In the genomic region with DNA sequence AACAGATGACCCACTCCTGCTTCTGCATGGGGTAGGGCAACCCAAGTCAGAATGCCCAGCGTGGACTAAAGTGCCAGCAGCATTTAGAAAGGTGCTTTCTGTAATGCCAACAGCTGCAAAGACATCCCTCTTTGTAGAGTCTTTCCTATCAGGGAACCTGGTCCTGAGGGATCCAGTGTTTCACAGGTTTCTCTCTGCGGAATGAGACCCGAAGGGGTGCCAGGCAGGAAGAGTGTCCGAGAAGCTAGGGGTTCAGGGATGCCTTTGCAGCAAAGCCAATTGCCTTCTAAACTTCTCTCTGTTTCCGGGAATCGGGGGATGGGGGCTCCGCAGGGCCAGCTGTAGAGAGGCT, we compare ENCODE assay signal across 10 mouse cellular contexts. TPM values are rescaled to one million over a fixed set of nuclear protein-coding genes. Genes with fewer than 3 reads are reported as not detected.
DNase-seq lines count a peak whose midpoint lies in the region; ATAC-seq and TF ChIP-seq lines count a peak whose summit lies in the region.
"Had no signal": no experiment of that assay in that cellular context is flagged by ENCODE, and none has a peak within 500 bp of the region (broad histone marks: within the 10 kb centered on the region; RNA-seq: fewer than 3 reads in every experiment).

No protein-coding gene starts in this region.

- no peaks in the 10 kb centered on the region for H3K4me1 ChIP-seq in heart, postnatal 0 days (ENCODE audit: control insufficient read depth, insufficient read depth)
- peaks cover 8% of the 10 kb centered on the region for H3K4me1 ChIP-seq in embryonic facial prominence, embryonic 12.5 days
- H3K4me1 ChIP-seq in hindbrain, embryonic 12.5 days, result peaks cover 11% of the 10 kb centered on the region
- 0 out of 2 replicates have a peak, but pooled peaks cover 3% of the 10 kb centered on the region for H3K4me1 ChIP-seq in midbrain, embryonic 14.5 days (ENCODE audit: control insufficient read depth, insufficient read depth, low read length)

- no peaks in the 10 kb centered on the region for H3K9me3 ChIP-seq in heart, postnatal 0 days (replicated peaks; ENCODE audit: control insufficient read depth, low read length)
- no peaks in the 10 kb centered on the region for H3K9me3 ChIP-seq in embryonic facial prominence, embryonic 12.5 days
- H3K9me3 ChIP-seq in hindbrain, embryonic 12.5 days (replicated peaks), result no peaks in the 10 kb centered on the region
- H3K9me3 ChIP-seq in midbrain, embryonic 14.5 days (ENCODE audit: control insufficient read depth, low read length), result no peaks in the 10 kb centered on the region

- H3K4me2 ChIP-seq in heart, postnatal 0 days (ENCODE audit: low read depth, low read length), result 0 out of 2 replicates have a peak overlapping the region, but pooled peaks have one; percentile 52
- peak overlapping the region; percentile 70 for H3K4me2 ChIP-seq in embryonic facial prominence, embryonic 12.5 days (replicated peaks)
- peak overlapping the region; percentile 86 for H3K4me2 ChIP-seq in hindbrain, embryonic 12.5 days (replicated peaks)
- peak overlapping the region; percentile 76 for H3K4me2 ChIP-seq in midbrain, embryonic 14.5 days (ENCODE audit: low read length)

- DNase-seq in heart, postnatal 0 days (ENCODE audit: low spot score), result no peak
- no peak for DNase-seq in heart, postnatal 25 days (ENCODE audit: low spot score)
- no peak for DNase-seq in midbrain, embryonic 14.5 days
- DNase-seq in adrenal gland, postnatal 4 days (ENCODE audit: low spot score in 2 of 2), result no peak
- no peak for DNase-seq in yolk sac, embryonic 10.5 days (ENCODE audit: low spot score)
- no peak for DNase-seq in thymus, postnatal 14 days

- no peak for ATAC-seq in heart, postnatal 0 days (ENCODE audit: insufficient read depth, low read depth)
- ATAC-seq in embryonic facial prominence, embryonic 12.5 days (ENCODE audit: insufficient number of reproducible peaks, insufficient read depth, low FRiP score, low TSS enrichment), result no peak
- ATAC-seq in hindbrain, embryonic 12.5 days (ENCODE audit: low FRiP score), result no peak
- ATAC-seq in midbrain, embryonic 14.5 days (ENCODE audit: low FRiP score, low TSS enrichment), result no peak

- WGBS in heart, postnatal 0 days, result 10% methylated on average over 7 of the region's 7 CpGs
- 14% methylated on average over 7 of the region's 7 CpGs for WGBS in embryonic facial prominence, embryonic 12.5 days
- WGBS in hindbrain, embryonic 12.5 days, result 17% methylated on average over 7 of the region's 7 CpGs
- 17% methylated on average over 7 of the region's 7 CpGs for WGBS in midbrain, embryonic 14.5 days

- H3K36me3 ChIP-seq in heart, postnatal 0 days (replicated peaks; ENCODE audit: control insufficient read depth, insufficient read depth, low read length), result no peaks in the 10 kb centered on the region
- no peaks in the 10 kb centered on the region for H3K36me3 ChIP-seq in embryonic facial prominence, embryonic 12.5 days
- H3K36me3 ChIP-seq in hindbrain, embryonic 12.5 days, result no peaks in the 10 kb centered on the region
- no peaks in the 10 kb centered on the region for H3K36me3 ChIP-seq in midbrain, embryonic 14.5 days (ENCODE audit: control insufficient read depth, insufficient read depth, low read length)

- no peak overlapping the region for H3K27ac ChIP-seq in heart, postnatal 0 days (ENCODE audit: low read depth)
- no peak overlapping the region for H3K27ac ChIP-seq in embryonic facial prominence, embryonic 12.5 days
- H3K27ac ChIP-seq in hindbrain, embryonic 12.5 days, result no peak overlapping the region
- H3K27ac ChIP-seq in midbrain, embryonic 14.5 days (replicated peaks; ENCODE audit: low read depth, low read length), result peak overlapping the region; percentile 75

- no peak overlapping the region for H3K4me3 ChIP-seq in heart, postnatal 0 days (ENCODE audit: low read depth, low read length)
- peak overlapping the region; percentile 30 for H3K4me3 ChIP-seq in embryonic facial prominence, embryonic 12.5 days
- peak overlapping the region; percentile 47 for H3K4me3 ChIP-seq in hindbrain, embryonic 12.5 days
- peak overlapping the region; percentile 54 for H3K4me3 ChIP-seq in midbrain, embryonic 14.5 days (replicated peaks; ENCODE audit: low read depth, low read length)

- no peak overlapping the region for H3K9ac ChIP-seq in heart, postnatal 0 days (replicated peaks; ENCODE audit: low read depth, low read length)
- H3K9ac ChIP-seq in embryonic facial prominence, embryonic 12.5 days, result no peak overlapping the region
- H3K9ac ChIP-seq in hindbrain, embryonic 12.5 days, result peak overlapping the region; percentile 65
- H3K9ac ChIP-seq in midbrain, embryonic 14.5 days (replicated peaks; ENCODE audit: low read length), result peak overlapping the region; percentile 75

- intact Hi-C loops in heart, postnatal 25 days (cut with DNase I), result no loop called here

- TF ChIP-seq EP300 in heart, postnatal 0 days (IDR thresholded peaks at IDR 0.05; ENCODE audit: low read depth), result no peak

- peaks cover 29% of the 10 kb centered on the region for H3K27me3 ChIP-seq in heart, postnatal 0 days (ENCODE audit: control insufficient read depth, insufficient read depth, low read length)
- peaks cover 41% of the 10 kb centered on the region for H3K27me3 ChIP-seq in embryonic facial prominence, embryonic 12.5 days
- peaks cover 61% of the 10 kb centered on the region for H3K27me3 ChIP-seq in hindbrain, embryonic 12.5 days
- H3K27me3 ChIP-seq in midbrain, embryonic 14.5 days (ENCODE audit: control insufficient read depth, insufficient read depth, low read length), result peaks cover 17% of the 10 kb centered on the region; the same call in 1 of the 2 replicates

- TF ChIP-seq CTCF in heart, postnatal 0 days (IDR thresholded peaks at IDR 0.05; ENCODE audit: low read depth), result no peak

RNA-seq across cellular contexts. Expression of a gene that starts 0.7 kb away (rescaled TPM):
- total RNA-seq in heart, postnatal 0 days (2014; rRNA removed; ENCODE audit: low replicate concordance), result 0.04 and 0.12 TPM in 2 replicates
- 0.33 and 0.34 TPM in 2 replicates for polyA plus RNA-seq in heart, postnatal 0 days (2015; fragmentation: Nextera tagmentation; extraction: Ambion mirVana)
- total RNA-seq in heart, postnatal 25 days (2021), result not detected
- 3.5 and 4.3 TPM in 2 replicates for polyA plus RNA-seq in embryonic facial prominence, embryonic 12.5 days (2016; fragmentation: Nextera tagmentation; extraction: Ambion mirVana)
- 23.7 and 24.9 TPM in 2 replicates for polyA plus RNA-seq in hindbrain, embryonic 12.5 days (2016; fragmentation: Nextera tagmentation; extraction: Ambion mirVana)
- 60.3 and 76.9 TPM in 2 replicates for polyA plus RNA-seq in midbrain, embryonic 14.5 days (2014; fragmentation: Nextera tagmentation; extraction: Ambion mirVana)
- total RNA-seq in adrenal gland, postnatal 4 days (2021), result 10 to 100 TPM in 1 of 2 experiments, 1 to 10 TPM in 1; 8.7 to 13.1 TPM
- total RNA-seq: MEL had no signal
- polyA plus RNA-seq: spleen, adult 2 months had no signal

Comparison
In these comparisons a context has a peak if more than half of its experiments do, and no peak if none do; other contexts are left out.
1. H3K9ac ChIP-seq: peak in hindbrain, embryonic 12.5 days (single experiment) and midbrain, embryonic 14.5 days (single experiment); none in heart, postnatal 0 days (single experiment) and embryonic facial prominence, embryonic 12.5 days (single experiment).
2. Peak in every context shown above with its lines, with median percentiles within 50 percentile points of each other: H3K4me2 ChIP-seq.